Mouse (Mus musculus) neural tube, embryonic 15.5 days (tissue): ENCODE results near the gene Mylk3. TPM values are rescaled to one million over a fixed set of nuclear protein-coding genes. Genes with fewer than 3 reads are reported as not detected.

Experiments used
- ATAC-seq: fragments of 200-750 bp; cut with Nextera tagmentation; 2 replicates; pipeline ENCODE4 v1.8.0; 2017; ENCODE audit warnings: mild to moderate bottlenecking, moderate TSS enrichment, moderate library complexity; ENCODE audit not compliant: low FRiP score
- H3K27ac ChIP-seq: fragments of 300-500 bp; sonication (generic); replicated peaks from 2 replicates; pipeline ENCODE4 v1.5.1; 2015; ENCODE audit warnings: mild to moderate bottlenecking, inconsistent platforms
- H3K27me3 ChIP-seq: fragments of 300-500 bp; sonication (generic); replicated peaks from 2 replicates; pipeline ENCODE4 v1.6.1; 2015; ENCODE audit warnings: inconsistent platforms
- H3K36me3 ChIP-seq: fragments of 300-500 bp; sonication (generic); 2 replicates; pipeline ENCODE4 v1.6.1; 2015; ENCODE audit warnings: inconsistent platforms
- H3K4me1 ChIP-seq: fragments of 300-500 bp; sonication (generic); 2 replicates; pipeline ENCODE4 v1.6.1; 2015; ENCODE audit warnings: inconsistent platforms
- H3K4me2 ChIP-seq: fragments of 300-500 bp; sonication (generic); 2 replicates; pipeline ENCODE4 v1.6.1; 2015; ENCODE audit warnings: inconsistent platforms, mild to moderate bottlenecking, moderate library complexity
- H3K4me3 ChIP-seq: fragments of 300-500 bp; sonication (generic); replicated peaks from 2 replicates; pipeline ENCODE4 v1.5.1; 2015; ENCODE audit warnings: mild to moderate bottlenecking, inconsistent platforms
- H3K9ac ChIP-seq: fragments of 300-500 bp; sonication (generic); replicated peaks from 2 replicates; pipeline ENCODE4 v1.6.1; 2015; ENCODE audit warnings: mild to moderate bottlenecking, inconsistent platforms
- H3K9me3 ChIP-seq: fragments of 300-500 bp; sonication (generic); replicated peaks from 2 replicates; pipeline ENCODE4 v1.6.1; 2016; ENCODE audit warnings: inconsistent platforms
- WGBS: fragments of 180-500 bp; shearing (Covaris S2); methylation state at CpG from one replicate; pipeline ENCODE4 v1.1.7; 2015; ENCODE audit warnings: mixed read lengths; 5-methylcytosine and 5-hydroxymethylcytosine counted together
- polyA plus RNA-seq: library from polyadenylated mRNA; unstranded; fragments of >200 nt; fragmentation: Nextera tagmentation; extraction: Ambion mirVana; gene quantifications from 2 replicates; pipeline ENCODE4 v1.2.1, GENCODE M21; 2015

Mylk3 gene
- polyA plus RNA-seq, 1 experiment from 2014 or later: 0.90 TPM

GRCm38 (mm10) chr8:85380123-85380823 is 5.9 kb downstream of the Mylk3 start:
- 82% methylated on average over 10 of the region's 10 CpGs for WGBS
- H3K4me1 ChIP-seq: no peaks in the 10 kb centered on the region

GRCm38 (mm10) chr8:85379142-85379781 is 6.9 kb downstream of the Mylk3 start:
- H3K4me2 ChIP-seq: no peak overlapping the region
- no peaks in the 10 kb centered on the region for H3K4me1 ChIP-seq
- H3K36me3 ChIP-seq: no peaks in the 10 kb centered on the region
- H3K4me3 ChIP-seq: no peak overlapping the region
- no peak overlapping the region for H3K27ac ChIP-seq
- H3K9ac ChIP-seq: no peak overlapping the region
- WGBS: 48% methylated on average over 2 of the region's 2 CpGs
- H3K27me3 ChIP-seq: no peaks in the 10 kb centered on the region
- H3K9me3 ChIP-seq: no peaks in the 10 kb centered on the region
- ATAC-seq: no peak

More at GRCm38 (mm10) chr8:85380123-85380823, 5.9 kb downstream of the Mylk3 start:
- Histone ChIP-seq H3K4me3 (no peak overlapping the region), H3K9me3 (no peaks in the 10 kb centered on the region), H3K27ac (no peak overlapping the region), H3K9ac (no peak overlapping the region), H3K4me2 (no peak overlapping the region), H3K27me3 (no peaks in the 10 kb centered on the region), H3K36me3 (no peaks in the 10 kb centered on the region)
- no peak for ATAC-seq

GRCm38 (mm10) chr8:85376516-85376915 is 9.6 kb downstream of the Mylk3 start:
- no peaks in the 10 kb centered on the region for H3K27me3 ChIP-seq
- no peak overlapping the region for H3K4me3 ChIP-seq
- H3K9ac ChIP-seq: no peak overlapping the region
- no peaks in the 10 kb centered on the region for H3K4me1 ChIP-seq
- no peak overlapping the region for H3K4me2 ChIP-seq
- ATAC-seq: no peak
- H3K27ac ChIP-seq: no peak overlapping the region
- no peaks in the 10 kb centered on the region for H3K36me3 ChIP-seq
- WGBS: 65% methylated on average over 3 of the region's 3 CpGs
- no peaks in the 10 kb centered on the region for H3K9me3 ChIP-seq

- no peak for ATAC-seq
- no peaks in the 10 kb centered on the region for H3K36me3 ChIP-seq
- H3K4me1 ChIP-seq: no peaks in the 10 kb centered on the region
- no peak overlapping the region for H3K9ac ChIP-seq
- no peaks in the 10 kb centered on the region for H3K27me3 ChIP-seq
- H3K4me3 ChIP-seq: no peak overlapping the region
- H3K4me2 ChIP-seq: no peak overlapping the region
- H3K9me3 ChIP-seq: no peaks in the 10 kb centered on the region
- WGBS: 74% methylated on average over 4 of the region's 4 CpGs
- H3K27ac ChIP-seq: no peak overlapping the region
Measured at GRCm38 (mm10) chr8:85374286-85374685, 11.9 kb downstream of the Mylk3 start.

- Histone ChIP-seq H3K4me3 (no peak overlapping the region), H3K4me2 (no peak overlapping the region), H3K27ac (no peak overlapping the region), H3K9me3 (no peaks in the 10 kb centered on the region), H3K4me1 (no peaks in the 10 kb centered on the region), H3K36me3 (no peaks in the 10 kb centered on the region), H3K9ac (no peak overlapping the region), H3K27me3 (no peaks in the 10 kb centered on the region)
- ATAC-seq: no peak
- 75% methylated on average over 5 of the region's 5 CpGs for WGBS
Measured at GRCm38 (mm10) chr8:85373435-85374039, 12.6 kb downstream of the Mylk3 start.

GRCm38 (mm10) chr8:85372465-85372839 is 13.7 kb downstream of the Mylk3 start:
- H3K4me3 ChIP-seq: no peak overlapping the region
- H3K4me1 ChIP-seq: no peaks in the 10 kb centered on the region
- ATAC-seq: no peak
- WGBS: 91% methylated on average over 1 of the region's 1 CpGs
- H3K27me3 ChIP-seq: no peaks in the 10 kb centered on the region
- no peaks in the 10 kb centered on the region for H3K9me3 ChIP-seq
- no peaks in the 10 kb centered on the region for H3K36me3 ChIP-seq
- H3K9ac ChIP-seq: no peak overlapping the region
- no peak overlapping the region for H3K27ac ChIP-seq
- no peak overlapping the region for H3K4me2 ChIP-seq

- no peaks in the 10 kb centered on the region for H3K27me3 ChIP-seq
- no peak overlapping the region for H3K9ac ChIP-seq
- no peak for ATAC-seq
- no peak overlapping the region for H3K4me3 ChIP-seq
- H3K4me2 ChIP-seq: no peak overlapping the region
- WGBS: 85% methylated on average over 5 of the region's 5 CpGs
- H3K4me1 ChIP-seq: no peaks in the 10 kb centered on the region
- H3K9me3 ChIP-seq: no peaks in the 10 kb centered on the region
- no peaks in the 10 kb centered on the region for H3K36me3 ChIP-seq
- no peak overlapping the region for H3K27ac ChIP-seq
Measured at GRCm38 (mm10) chr8:85371736-85372464, 14.2 kb downstream of the Mylk3 start.

GRCm38 (mm10) chr8:85365176-85365575 is 21.0 kb downstream of the Mylk3 start:
- H3K4me3 ChIP-seq: no peak overlapping the region
- no peaks in the 10 kb centered on the region for H3K27me3 ChIP-seq
- no peak overlapping the region for H3K9ac ChIP-seq
- H3K9me3 ChIP-seq: no peaks in the 10 kb centered on the region
- no peak for ATAC-seq
- H3K36me3 ChIP-seq: no peaks in the 10 kb centered on the region
- no peaks in the 10 kb centered on the region for H3K4me1 ChIP-seq
- H3K27ac ChIP-seq: no peak overlapping the region
- no peak overlapping the region for H3K4me2 ChIP-seq
- WGBS: 68% methylated on average over 6 of the region's 6 CpGs

GRCm38 (mm10) chr8:85364628-85365027 is 21.5 kb downstream of the Mylk3 start:
- no peaks in the 10 kb centered on the region for H3K4me1 ChIP-seq
- no peak overlapping the region for H3K9ac ChIP-seq
- H3K9me3 ChIP-seq: no peaks in the 10 kb centered on the region
- no peak overlapping the region for H3K4me2 ChIP-seq
- WGBS: 88% methylated on average over 11 of the region's 11 CpGs
- H3K27ac ChIP-seq: no peak overlapping the region
- H3K27me3 ChIP-seq: no peaks in the 10 kb centered on the region
- H3K36me3 ChIP-seq: no peaks in the 10 kb centered on the region
- no peak overlapping the region for H3K4me3 ChIP-seq
- no peak for ATAC-seq

GRCm38 (mm10) chr8:85363406-85363805 is 22.7 kb downstream of the Mylk3 start:
- no peak for ATAC-seq
- H3K27me3 ChIP-seq: no peaks in the 10 kb centered on the region
- no peaks in the 10 kb centered on the region for H3K36me3 ChIP-seq
- 76% methylated on average over 6 of the region's 6 CpGs for WGBS
- no peak overlapping the region for H3K4me3 ChIP-seq
- H3K9ac ChIP-seq: no peak overlapping the region
- no peaks in the 10 kb centered on the region for H3K4me1 ChIP-seq
- H3K9me3 ChIP-seq: no peaks in the 10 kb centered on the region
- no peak overlapping the region for H3K4me2 ChIP-seq
- H3K27ac ChIP-seq: no peak overlapping the region

GRCm38 (mm10) chr8:85362211-85362610 is 23.9 kb downstream of the Mylk3 start:
- Histone ChIP-seq H3K4me1 (no peaks in the 10 kb centered on the region), H3K27me3 (no peaks in the 10 kb centered on the region), H3K4me3 (no peak overlapping the region), H3K9ac (no peak overlapping the region), H3K36me3 (no peaks in the 10 kb centered on the region), H3K27ac (no peak overlapping the region), H3K4me2 (no peak overlapping the region), H3K9me3 (no peaks in the 10 kb centered on the region)
- 77% methylated on average over 4 of the region's 4 CpGs for WGBS
- ATAC-seq: no peak
